Mouse (Mus musculus) brain, adult 2 months (tissue): Measurements from ENCODE around the gene Fancg.
"Not testable (repeated sequence)": the region's sequence is repeated elsewhere in the genome, so short reads cannot be mapped to it uniquely, and the experiment has no call there.

ENCODE experiments used
- DNase-seq: peaks from one replicate; pipeline ENCODE4 v3.0.0; 2011; ENCODE audit warnings: low read depth, low spot score

Gene Fancg

DNA sequence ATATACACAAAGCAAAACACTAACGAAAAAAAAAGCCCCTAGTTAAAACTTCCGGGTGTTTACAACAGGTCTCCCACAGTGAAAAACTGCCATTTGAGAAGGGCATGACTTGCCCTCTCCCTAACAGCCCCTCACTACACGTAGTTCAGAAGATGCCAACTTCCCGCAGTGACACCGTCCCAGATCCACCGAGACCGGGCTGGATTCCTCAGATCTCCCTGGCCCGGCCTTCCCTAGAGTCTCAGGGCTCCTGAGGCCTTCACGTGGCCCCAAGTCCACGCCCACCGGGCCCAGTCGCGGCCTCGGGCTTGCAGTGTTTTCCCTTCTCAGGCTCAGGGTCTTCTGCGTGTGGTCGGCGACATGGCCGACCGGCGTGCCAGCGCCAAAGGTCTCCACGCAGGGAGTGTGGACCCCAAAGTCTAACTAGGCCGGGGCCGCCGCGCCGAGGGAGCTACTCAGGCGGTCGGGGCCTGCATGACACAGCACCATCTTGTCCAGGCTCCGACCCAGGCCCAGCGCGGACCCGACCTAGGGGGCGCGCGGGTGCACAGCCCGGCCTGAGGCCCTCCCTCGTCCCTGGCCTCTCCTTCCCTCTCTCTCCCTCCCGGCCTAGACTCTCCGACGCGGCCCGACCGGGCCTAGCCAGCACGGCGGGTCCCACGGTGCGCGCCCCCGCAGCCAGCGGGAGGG lies 10.7 kb downstream of the Fancg start:
- peak; percentile 82 for DNase-seq

DNA sequence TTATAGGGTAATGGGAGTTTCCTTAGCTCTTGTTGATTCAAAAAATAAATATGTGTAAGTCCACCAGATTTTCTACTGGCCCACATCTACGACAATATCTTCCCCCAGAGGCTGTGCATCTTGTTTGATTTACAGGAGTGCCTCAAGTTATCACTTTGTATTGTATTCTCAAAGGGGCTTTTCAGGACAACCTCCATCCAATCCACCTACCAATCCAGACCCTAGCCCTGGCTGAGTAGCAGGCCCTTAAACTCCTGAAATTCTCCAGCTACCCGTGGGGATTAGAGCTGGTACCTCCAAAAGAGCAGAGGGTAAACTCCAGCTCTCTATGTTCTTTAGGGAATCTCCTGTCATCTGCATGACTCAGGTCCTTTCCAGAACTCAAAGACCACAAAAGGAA lies 12.3 kb downstream of the Fancg start:
- DNase-seq, result no peak

GRCm38 (mm10) chr4:42988296-42988695 lies 22.0 kb downstream of the Fancg start:
- no peak for DNase-seq

GRCm38 (mm10) chr4:42980467-42980866 lies 29.8 kb downstream of the Fancg start:
- not testable (repeated sequence) for DNase-seq

GRCm38 (mm10) chr4:42978062-42978461 lies 32.2 kb downstream of the Fancg start:
- DNase-seq, result peak; percentile 27

DNA sequence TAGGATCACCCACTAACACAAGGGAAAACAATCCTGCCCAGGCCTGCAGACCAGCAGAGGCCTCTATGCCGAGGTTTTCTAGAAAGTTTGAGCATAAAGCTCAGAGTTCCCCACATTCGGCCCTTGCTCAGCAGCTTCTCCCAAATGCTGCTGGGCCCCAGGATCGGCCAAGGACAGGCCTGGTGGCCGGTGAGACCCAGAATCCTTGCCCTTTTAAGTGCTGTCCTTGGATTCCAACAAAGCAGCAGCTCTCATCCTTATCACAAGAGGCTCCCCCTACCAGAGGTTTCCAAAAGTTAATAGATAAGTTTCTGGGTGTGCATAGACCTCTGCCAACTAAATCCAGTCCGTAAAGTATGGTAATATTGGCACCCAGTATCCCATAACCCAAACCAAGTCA lies 36.4 kb downstream of the Fancg start:
- DNase-seq, result no peak

DNA sequence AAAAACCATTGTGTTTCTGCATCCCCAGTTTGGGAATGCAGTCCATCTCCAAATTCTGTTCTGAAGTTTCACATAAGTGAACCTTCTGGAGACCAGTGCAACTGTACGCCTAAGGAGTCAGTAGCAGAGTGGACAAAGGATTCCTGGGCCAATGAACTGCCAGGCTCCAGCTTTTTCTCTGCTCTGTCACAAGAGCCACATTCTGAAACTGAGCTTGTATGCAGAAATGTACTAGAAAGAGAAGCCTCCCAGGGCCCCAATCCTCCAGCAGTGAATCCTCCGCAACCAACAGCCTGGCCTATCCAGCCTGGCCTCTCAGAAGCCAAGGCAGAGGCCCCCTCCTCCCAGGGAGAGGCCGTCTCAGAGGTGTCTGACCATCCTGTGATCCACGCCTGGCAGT lies 37.4 kb downstream of the Fancg start:
- no peak for DNase-seq

DNA sequence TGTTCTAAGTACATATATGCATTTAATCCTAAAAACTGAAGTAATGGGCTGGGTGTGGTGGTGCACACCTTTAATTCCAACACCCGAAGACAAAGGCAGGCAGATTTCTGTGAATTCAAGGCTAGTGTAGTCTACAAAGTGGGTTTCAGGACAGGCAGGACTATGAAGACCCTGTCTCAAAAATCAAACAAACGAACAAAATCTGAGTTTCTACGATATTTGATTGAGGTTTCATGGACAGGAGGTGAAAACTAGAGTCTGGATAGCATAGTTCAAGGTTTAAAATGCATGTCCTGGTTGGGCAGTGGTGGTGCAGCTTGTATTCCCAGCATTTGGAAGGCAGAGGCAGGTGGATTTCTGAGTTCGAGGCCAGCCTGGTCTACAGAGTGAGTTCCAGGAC lies 41.0 kb downstream of the Fancg start, which contains the start of gene 1700022I11Rik:
1700022I11Rik (plus strand) TSS at position 301 of the 400 bp plus-strand sequence.
- no peak for DNase-seq

DNA sequence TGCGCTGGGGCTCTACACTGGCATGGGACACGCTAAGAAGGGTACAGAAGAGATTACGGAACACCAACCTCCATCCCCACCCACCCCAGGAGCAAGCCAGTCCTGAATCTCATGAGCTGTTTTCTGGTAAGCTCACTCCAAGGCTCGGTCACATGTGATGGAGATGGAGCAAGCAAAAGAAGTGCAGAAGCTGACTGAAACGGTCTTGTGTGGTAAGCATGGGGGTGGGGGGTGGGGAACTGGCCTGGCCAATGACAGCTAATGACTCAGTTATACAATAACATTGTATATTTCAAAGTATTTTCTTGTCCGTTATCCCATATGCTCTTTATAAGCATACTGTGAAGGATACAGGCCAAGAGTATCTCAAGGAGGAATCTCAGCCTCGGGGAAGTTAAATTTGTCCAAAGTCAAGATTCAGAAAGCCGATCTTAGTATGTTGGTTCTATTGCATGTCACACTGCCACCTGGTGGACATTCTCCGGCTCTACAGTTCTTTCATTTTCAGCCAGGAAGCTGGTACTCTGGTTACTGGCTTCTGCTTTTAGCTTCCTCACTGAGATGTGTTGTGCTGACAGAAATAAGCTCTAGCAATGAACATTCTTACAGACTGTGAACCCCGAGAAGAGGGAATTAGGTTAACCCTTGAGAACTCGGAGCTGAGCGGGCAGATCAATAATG lies 45.1 kb downstream of the Fancg start:
- DNase-seq, result peak; percentile 88

GRCm38 (mm10) chr4:42963480-42963879 lies 46.8 kb downstream of the Fancg start:
- no peak for DNase-seq

GRCm38 (mm10) chr4:42961592-42961991 lies 48.7 kb downstream of the Fancg start:
- peak; percentile 87 for DNase-seq

DNA sequence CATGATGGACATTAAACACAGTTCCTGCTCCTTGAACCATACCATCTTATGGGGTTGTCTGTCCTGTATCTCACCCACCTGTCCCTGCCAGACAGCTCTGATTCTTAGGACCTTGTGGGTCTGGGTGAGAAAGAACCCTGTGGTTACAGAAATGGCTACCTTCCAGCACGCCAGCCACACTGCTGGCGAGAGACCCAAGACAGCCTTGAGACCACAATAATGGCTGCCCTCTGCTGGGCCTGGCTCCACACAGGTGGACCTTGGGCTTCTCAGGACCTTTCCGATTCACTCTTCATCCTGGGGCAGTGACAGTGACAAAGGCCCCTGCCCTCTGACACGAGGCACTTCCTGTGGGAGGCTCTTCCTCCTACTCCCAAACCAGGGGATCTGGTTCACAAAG lies 50.9 kb downstream of the Fancg start:
- no peak for DNase-seq

DNA sequence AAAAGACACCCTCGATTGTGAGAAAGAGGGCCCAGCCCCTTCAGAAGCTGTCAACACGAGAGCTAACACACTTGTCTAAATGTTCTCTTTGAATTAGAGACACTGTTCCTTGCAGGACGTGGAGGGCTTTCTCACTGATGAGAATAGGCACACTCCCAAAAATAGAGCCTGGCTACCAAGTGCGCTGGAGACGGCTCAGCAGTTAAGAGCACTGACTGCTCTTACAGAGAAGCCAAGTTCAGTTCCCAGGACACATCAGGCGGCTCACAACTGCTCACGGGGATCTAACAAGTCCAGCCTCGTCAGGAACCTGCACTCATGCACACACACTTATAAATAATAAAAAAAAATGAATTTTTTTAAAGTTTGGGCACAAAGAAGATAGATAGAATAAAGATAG lies 51.4 kb downstream of the Fancg start:
- peak; percentile 66 for DNase-seq

DNA sequence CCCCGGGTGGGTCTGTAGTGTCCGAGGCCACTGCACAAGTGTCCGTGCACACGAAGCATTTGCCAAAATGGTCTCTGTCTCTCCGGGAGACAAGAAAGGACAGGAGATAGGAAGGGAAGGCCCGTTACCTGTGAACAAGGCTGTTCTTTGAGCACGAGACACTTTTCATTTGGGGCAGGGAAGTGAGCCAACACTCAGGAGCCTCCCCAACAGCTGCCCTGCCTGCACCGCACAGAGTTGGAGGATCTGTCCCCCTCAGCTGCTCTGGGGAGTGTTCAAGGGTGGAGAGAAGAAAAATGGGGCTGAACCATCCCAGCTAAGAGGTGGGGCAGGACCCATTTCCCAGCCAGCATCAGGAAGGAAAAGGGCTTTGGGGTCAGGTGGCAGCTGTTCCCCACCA lies 52.3 kb downstream of the Fancg start:
- peak; percentile 35 for DNase-seq

GRCm38 (mm10) chr4:42957306-42957705 lies 53.0 kb downstream of the Fancg start:
- no peak for DNase-seq

GRCm38 (mm10) chr4:42956581-42956980 lies 53.7 kb downstream of the Fancg start:
- DNase-seq, result no peak

- DNase-seq, result no peak
Observed at GRCm38 (mm10) chr4:42955200-42955599, 55.1 kb downstream of the Fancg start.

GRCm38 (mm10) chr4:42954297-42954696 lies 56.0 kb downstream of the Fancg start:
- peak; percentile 88 for DNase-seq

DNA sequence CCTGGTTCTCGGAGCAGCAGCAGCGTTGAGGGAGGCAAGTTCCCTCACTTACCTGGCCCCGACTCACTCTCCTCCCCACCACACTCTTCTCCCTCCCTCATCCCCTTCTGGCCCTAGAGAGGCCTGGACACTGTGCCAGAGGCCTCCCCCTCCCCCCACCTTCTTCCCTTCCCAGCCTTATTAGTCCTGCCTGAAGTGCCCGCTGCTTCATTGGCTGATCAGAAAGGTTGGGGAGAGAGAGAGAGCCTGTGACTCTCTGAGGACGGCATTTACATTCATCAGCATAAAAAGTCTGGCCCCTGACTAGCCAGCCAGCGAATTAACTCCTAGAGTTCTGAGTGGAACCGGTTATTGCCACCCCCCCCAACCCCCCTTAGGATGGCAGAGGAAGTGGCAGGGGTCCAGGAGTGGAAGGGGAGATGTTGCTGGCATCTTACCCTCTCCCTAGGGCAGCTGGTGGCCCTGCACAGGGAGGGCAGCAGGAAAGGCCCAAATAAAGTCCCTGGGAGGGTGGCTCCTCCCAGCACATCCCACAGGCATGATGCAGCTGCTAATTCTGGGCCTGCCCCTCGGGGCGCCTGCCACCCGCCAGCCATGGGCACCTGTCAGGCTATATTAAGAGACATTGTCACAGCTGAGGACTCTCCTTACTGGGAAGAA lies 56.7 kb downstream of the Fancg start:
- DNase-seq, result peak; percentile 79

DNA sequence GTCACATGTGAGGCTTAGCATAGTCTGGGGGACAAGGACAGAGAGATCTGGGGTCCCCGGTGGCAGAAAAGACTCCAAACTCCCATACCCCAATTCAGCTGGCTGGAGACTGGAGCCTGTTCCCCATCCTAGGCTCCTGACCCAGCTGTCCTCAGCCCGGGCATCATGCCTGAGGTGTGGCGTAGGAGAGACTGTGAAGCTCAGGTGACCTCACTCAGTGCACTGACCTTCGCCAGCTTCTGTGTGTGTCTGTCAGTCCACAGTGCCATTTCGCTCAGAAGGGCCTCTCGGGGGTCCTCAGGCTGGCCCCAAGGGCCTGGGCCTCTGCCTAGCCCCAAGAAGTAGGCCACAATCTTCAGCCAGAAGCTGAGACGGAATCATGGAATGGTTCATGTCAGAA lies 57.7 kb downstream of the Fancg start:
- DNase-seq, result no peak
